Mouse (Mus musculus) cerebellum, postnatal 14 days (tissue): ENCODE measurements around the gene Cryzl2.
A peak's percentile ranks its signal among the peaks of the same experiment; 100 is the strongest.

Source experiments
- DNase-seq, 2 experiments: peaks; one replicate each; pipeline ENCODE4 v3.0.0; 2021; ENCODE audit warnings: mixed read lengths in 2 of 2

Cryzl2 gene

DNA sequence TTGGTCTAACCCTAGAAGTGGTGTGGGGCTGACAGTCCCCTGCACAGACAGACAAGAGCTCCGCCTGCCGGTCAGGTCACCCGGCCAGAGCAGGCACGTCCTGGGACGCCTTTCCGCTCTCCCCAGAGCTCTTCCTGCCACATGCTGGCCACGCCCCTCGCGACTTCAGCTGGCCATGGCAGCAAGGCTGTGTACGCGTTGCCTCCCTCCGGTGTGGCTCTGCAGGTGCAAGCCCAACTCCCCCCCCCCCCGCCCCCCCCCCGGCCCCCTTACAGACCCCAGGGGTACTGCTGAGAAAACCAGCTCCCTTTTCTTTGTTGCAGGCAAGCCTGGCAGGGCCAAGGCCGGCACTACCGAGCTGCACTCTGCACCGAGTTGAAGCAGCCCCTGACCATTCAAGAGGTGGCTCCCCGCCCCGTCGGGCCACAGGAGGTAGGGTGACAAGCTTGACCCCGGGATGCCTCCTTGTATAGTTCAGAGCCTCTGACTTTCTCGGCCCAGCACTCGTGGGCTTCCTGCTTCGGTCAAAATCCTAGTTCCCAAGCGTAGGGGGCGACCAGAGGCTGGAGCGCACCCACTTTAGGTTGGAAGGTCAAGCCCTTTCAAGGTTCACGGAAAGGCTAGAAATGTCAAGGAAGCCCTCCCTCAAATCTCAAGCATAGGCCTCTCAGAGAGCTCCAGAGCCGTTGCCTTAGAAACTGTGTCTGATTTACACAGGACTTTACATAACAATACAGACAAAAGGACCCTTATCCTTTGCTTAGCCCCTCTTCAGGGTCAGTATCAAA lies at the start of gene Cryzl2:
Gene Cryzl2 (plus strand): TSS at position 157 of the 788 bp plus-strand sequence.
- DNase-seq = peak; percentile 36 to 47

DNA sequence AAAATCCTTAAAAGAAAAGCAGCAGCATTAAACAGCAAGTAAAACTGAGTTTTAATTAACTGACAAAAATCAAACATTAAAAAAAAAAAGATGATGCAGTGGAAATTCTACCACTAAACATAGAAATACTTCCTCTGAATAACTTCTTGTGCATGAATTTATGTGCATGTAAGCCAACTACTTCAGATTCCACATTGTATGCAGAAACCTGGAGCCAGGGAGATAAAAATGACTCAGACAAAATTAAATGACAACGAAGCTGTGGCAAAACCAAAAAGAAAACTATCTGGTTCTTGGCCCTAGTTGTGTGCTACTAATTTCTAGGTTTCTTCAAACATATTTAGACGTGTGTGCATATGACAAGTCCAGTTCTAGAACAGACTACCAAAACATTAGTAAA lies 48.7 kb upstream of the Cryzl2 start:
- DNase-seq = no peak

GRCm38 (mm10) chr1:157410937-157411336 lies 47.4 kb upstream of the Cryzl2 start:
- DNase-seq = no peak

DNA sequence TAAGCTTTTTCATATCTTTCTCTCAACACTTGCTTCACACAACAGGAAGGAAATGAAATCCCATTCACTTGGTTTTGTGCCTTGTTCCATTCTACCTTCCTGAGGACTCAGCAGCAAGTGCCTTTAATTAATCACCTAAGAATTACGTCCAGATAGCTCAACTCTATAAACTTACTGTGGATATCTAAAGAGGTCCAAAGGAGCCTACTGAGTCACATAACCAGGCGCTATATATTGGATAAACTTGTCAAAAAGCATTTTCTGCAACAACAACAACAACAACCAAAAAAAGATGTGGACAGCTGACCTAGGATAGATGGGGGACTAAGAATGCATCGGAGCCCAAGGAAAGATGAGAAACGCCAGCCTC lies 47.1 kb upstream of the Cryzl2 start:
- DNase-seq = no peak

GRCm38 (mm10) chr1:157411711-157412380 lies 46.5 kb upstream of the Cryzl2 start:
- peak; percentile 77 to 79 for DNase-seq

- peak; percentile 98 for DNase-seq
These were observed 45.7 kb upstream of the Cryzl2 start, which contains the start of gene Rasal2 for GRCm38 (mm10) chr1:157412454-157413369. TSS of gene Rasal2 (minus strand) at chr1:157412595.

- DNase-seq = no peak
These were observed 42.6 kb upstream of the Cryzl2 start for GRCm38 (mm10) chr1:157415771-157416170.

- DNase-seq = no peak
These were observed 41.7 kb upstream of the Cryzl2 start for GRCm38 (mm10) chr1:157416628-157417027.

DNA sequence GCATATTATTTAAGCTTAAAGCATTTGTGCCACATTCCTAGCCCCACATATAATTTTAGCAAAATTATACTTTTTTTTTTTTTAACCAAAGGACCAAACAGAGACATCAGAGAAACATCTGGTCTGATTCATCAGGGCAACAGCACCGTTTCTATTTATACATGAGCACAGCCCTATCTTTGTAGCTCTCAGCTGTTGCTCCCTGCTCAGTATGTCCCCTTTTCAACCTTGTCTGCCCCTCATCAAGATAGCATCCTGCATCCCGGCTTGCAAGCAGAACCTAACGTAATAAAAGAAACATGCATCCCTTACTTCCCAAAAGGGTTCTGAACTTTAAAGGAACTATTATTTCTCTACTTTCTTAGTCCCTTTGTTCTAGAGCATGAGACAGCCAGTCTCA lies 41.0 kb upstream of the Cryzl2 start:
- DNase-seq = no peak

GRCm38 (mm10) chr1:157417861-157418260 lies 40.5 kb upstream of the Cryzl2 start:
- no peak for DNase-seq

DNA sequence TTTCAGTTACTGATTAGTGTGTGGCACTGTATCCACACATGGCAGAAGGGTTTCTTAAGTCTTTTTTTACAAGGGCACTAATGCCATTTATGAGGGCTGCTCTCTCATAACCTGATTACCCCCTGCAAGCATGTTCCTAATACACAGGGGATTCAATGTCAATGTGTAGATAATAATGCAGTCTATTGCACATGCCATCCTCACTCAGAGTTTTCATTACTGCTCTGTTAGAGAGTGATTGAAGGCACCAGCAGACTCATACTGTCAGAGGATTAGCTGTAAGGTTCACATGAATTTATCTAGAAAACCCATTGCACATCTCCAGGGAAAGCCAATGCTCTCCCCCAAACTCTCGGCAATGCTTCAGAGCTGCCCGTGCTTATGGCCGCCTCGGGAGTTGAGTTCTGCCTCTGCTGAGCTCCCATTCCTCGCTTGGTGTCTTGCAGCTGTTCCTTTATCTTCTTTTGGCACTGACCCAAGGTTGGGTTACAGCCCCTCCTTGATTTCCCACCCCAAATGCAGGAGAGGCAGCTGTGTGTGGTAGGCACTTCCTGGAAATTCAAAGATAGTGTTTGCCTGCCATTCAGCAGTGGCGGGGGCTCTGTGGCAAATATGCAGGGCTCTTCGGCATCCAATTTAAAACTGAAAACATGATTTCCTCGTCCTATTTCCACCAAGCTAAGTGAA lies 32.5 kb upstream of the Cryzl2 start:
- no peak for DNase-seq

DNA sequence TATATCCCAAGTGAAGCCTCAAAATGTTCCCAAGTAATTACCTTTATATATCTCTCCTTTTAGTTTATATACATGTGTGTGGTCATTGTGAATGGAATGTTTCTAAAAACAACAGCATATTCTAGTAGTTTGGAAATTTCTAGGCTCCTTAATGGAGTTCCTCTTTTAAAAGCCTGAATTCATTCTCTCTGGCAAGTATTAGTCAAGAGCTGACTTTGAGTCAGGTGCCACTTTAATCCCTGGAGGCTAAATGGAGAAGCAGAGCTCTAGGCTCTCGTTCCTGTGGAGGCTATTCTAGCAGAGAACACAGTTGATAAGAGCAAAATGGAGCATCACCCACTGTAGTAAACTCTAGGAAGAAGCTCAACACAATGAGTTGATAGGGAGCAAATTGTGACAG lies 31.4 kb upstream of the Cryzl2 start:
- no peak for DNase-seq

GRCm38 (mm10) chr1:157427604-157428003 lies 30.8 kb upstream of the Cryzl2 start:
- no peak for DNase-seq

DNA sequence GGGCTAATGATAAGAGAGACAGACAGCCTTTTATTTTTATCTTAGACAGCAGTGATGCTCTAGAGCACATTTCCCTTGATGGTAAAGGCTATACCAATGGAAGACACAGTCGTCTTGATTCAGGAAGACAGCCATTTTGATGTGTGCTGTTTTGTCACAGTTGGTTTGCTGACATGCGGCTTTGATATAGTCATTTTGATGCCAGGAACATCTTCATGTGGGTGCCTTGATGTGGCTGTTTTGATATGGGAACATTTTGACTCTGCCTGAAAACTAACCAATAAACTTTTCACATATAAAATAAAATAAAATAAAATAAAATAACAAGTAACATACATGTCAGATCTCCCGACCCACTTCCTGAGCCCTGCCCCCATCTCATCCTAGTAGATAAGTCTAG lies 30.0 kb upstream of the Cryzl2 start:
- DNase-seq = no peak

DNA sequence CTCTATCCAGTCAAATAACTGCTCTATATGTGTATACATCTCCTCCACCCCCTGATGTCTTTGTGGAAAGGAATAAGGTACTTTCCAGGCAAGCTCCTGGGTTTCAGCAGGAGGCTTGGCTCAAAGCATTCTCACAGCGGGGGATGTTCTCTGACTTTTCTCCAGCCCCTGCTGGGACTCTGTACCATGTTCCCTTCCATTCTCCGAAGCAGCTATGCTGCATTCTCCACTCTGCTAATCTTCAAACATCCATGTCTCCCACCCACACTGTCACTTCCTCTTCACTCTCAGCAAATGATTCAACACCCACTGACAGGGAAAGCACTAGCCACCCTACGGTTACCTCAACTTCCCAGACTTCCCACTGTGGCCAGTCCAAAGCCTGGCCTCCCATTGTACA lies 25.1 kb upstream of the Cryzl2 start:
- DNase-seq = peak in 1 of 2 experiments; percentile 41

DNA sequence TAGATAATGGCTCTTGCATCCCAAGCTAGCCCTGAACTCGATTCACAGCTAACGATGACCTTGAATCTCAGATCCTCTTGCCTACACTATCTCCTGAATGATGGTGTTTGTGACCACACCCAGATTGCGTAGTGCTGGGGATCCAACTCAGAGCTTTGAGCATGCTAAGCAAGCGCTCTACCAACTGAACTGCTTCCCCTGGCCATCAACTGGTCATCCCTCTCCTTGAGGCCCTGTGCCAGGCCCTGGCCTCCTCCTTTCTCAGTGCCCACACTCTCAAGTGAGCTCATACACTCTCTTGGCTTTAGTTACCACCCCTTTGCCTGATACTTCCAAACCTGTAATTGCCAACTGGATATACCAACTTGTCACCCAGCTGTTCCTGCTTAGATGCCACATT lies 24.0 kb upstream of the Cryzl2 start:
- DNase-seq = no peak

GRCm38 (mm10) chr1:157435926-157436325 lies 22.5 kb upstream of the Cryzl2 start:
- no peak for DNase-seq

GRCm38 (mm10) chr1:157438290-157438689 lies 20.1 kb upstream of the Cryzl2 start:
- no peak for DNase-seq

DNA sequence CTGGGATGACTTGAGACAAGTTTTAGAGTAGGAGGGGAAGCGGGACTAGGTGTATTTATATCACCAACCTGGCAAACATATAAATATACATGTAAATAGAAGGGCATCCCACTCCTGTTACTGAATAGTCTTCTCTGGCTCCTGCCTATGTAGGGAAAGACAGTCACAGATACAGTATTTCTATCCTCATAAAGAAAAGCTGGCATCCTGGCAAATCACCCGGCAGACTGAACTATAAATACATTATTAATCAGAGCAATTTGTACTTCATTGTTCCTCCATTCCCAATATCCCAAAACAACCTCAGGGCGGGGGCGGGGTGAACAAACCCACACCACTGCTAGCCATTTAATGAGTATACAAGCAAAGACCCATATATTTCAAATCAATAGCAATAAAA lies 19.3 kb upstream of the Cryzl2 start:
- no peak for DNase-seq

DNA sequence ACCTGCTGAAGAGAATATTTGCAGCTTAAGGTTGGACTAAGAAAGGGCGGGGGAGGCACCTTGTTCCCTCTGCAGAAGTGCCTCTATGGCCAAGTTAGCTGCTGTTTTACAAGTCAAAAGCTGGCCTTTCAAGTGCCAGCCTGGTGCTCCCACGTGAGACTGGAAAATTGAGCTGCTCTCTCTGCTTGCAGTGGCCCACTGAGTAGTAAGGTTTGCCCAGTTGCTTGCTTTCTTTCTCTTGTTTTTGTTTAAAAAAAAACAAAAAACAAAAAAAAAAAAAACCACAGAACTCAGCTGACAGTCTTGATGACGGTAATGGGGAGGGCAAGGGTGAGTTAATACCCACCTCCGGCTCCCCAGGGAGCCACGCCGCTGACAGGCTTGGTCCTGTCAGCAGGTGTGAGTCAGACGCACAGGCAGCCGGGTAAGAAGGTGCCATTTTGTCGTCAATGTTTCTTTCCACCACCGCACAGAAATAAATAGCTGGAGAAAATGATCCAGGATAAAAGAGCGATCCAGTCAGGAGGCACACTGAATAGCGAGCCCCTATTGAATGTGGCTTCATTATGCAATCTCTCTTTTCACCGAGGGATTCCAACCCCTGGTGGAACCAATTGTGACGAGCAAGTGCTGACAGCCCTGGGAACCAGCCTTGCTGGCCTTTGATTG lies 18.3 kb upstream of the Cryzl2 start:
- DNase-seq = no peak

- DNase-seq = no peak
These were observed 15.2 kb upstream of the Cryzl2 start for GRCm38 (mm10) chr1:157443026-157443722.
